Mouse (Mus musculus) embryonic facial prominence, embryonic 10.5 days (tissue): Measurements from ENCODE around the gene Upk3a. TPM values are rescaled to one million over a fixed set of nuclear protein-coding genes. Genes with fewer than 3 reads are reported as not detected.

Source experiments
- DNase-seq: peaks from one replicate; pipeline ENCODE4 v3.0.0-alpha.2; 2017; ENCODE audit warnings: low spot score
- H3K27ac ChIP-seq: fragments of 300-500 bp; sonication (generic); replicated peaks from 2 replicates; pipeline ENCODE4 v1.5.1; 2016; ENCODE audit warnings: mild to moderate bottlenecking
- H3K27me3 ChIP-seq: fragments of 300-500 bp; sonication (generic); replicated peaks from 2 replicates; pipeline ENCODE4 v1.6.1; 2016; ENCODE audit warnings: low read depth, mild to moderate bottlenecking; ENCODE audit not compliant: poor library complexity, severe bottlenecking
- H3K36me3 ChIP-seq: fragments of 300-500 bp; sonication (generic); replicated peaks from 2 replicates; pipeline ENCODE4 v1.6.1; 2016; ENCODE audit warnings: mild to moderate bottlenecking, moderate library complexity
- H3K4me1 ChIP-seq: fragments of 300-500 bp; sonication (generic); 2 replicates; pipeline ENCODE4 v1.6.1; 2016
- H3K4me3 ChIP-seq: fragments of 300-500 bp; sonication (generic); 2 replicates; pipeline ENCODE4 v1.5.1; 2016; ENCODE audit warnings: mild to moderate bottlenecking, moderate library complexity
- H3K9me3 ChIP-seq: fragments of 300-500 bp; sonication (generic); 2 replicates; pipeline ENCODE4 v1.6.1; 2016; ENCODE audit warnings: mild to moderate bottlenecking
- WGBS: fragments of 180-500 bp; shearing (Covaris S2); methylation state at CpG from one replicate; pipeline ENCODE4 v1.1.7; 2016; 5-methylcytosine and 5-hydroxymethylcytosine counted together
- polyA plus RNA-seq: library from polyadenylated mRNA; unstranded; fragments of >200 nt; fragmentation: Nextera tagmentation; extraction: Ambion mirVana; gene quantifications from 2 replicates; pipeline ENCODE4 v1.2.1, GENCODE M21; 2016

Upk3a gene
- polyA plus RNA-seq, 1 experiment from 2014 or later: not detected

DNA sequence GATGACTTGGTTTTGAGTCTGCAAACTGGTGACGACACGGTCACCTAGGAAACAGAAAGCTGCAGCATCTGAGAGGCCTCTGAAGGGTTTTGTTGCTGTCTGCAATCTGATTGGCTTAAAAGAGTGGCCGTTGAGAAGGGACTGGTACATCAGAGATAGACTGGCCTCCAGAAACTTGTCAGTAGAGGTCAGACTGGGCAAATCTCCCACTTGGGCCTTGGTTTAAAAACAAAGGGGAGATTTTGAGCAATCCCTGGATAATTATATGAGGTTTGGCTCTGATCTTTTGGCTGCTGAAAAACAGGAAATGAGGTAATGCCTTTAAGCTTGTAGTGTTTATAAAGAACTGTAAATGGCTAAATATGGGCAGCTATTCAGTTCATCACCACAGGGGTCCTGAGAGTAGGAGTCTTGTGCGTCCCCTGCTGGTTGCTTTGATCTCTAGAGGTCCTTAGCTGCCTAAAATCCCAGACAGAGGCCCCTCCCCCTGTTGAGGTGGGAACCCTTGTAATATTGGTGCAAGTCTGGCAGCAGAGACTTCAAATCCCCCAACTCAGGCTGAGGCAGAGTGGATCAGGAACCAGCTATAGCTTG, 25.5 kb downstream of the Upk3a start:
- Histone ChIP-seq H3K27ac (peak overlapping the region; percentile 30), H3K27me3 (no peaks in the 10 kb centered on the region), H3K36me3 (peaks cover 26% of the 10 kb centered on the region), H3K4me1 (peaks cover 34% of the 10 kb centered on the region), H3K4me3 (no peak overlapping the region), H3K9me3 (no peaks in the 10 kb centered on the region)
- WGBS: 22% methylated on average over 4 of the region's 4 CpGs
- DNase-seq: peak; percentile 70

DNA sequence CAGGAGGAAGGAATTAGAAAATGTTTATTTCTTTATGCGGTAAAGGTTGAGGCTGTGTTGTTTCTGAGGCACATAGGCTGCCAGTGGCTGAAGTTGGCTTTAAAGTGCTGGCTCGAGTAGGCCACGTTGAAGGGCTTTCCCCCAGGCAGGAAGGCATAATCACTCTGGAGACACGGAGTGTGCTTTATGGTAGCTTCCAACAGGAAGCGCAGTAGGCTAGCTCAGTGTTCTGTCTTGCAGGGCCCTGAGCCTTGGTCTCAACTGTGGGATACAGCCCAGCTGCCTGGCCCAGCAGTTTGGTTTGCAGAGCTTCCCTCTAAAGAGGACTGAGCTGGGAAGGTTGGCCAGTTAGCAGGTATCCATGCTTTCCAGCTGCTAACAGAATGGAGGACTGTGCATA, 26.2 kb downstream of the Upk3a start:
- Histone ChIP-seq H3K27me3 (no peaks in the 10 kb centered on the region), H3K4me3 (no peak overlapping the region), H3K36me3 (peaks cover 33% of the 10 kb centered on the region), H3K9me3 (no peaks in the 10 kb centered on the region), H3K27ac (peak overlapping the region; percentile 30), H3K4me1 (peaks cover 28% of the 10 kb centered on the region)
- WGBS: 57% methylated on average over 5 of the region's 5 CpGs
- DNase-seq: no peak

DNA sequence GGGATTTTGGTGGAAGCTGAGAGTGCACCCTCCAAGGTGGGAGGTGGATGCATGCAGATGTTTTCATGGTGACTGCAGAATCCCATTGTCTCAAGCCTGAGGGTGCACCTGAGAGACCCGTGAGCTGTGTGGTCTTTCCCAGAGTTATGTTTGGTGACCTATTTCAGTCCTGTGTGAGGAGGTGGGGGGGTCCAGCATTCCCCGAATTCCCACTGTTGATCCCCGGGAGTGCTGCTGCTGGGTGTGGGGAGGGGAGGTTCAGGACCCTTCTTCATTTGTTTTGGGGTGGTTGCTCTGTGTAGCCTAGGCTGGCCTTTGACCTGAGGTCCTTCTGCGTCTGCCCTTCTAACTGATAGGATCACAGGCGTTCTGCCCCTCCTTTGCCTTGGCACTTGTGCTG, 26.8 kb downstream of the Upk3a start:
- Histone ChIP-seq H3K4me1 (peaks cover 23% of the 10 kb centered on the region), H3K36me3 (peaks cover 39% of the 10 kb centered on the region), H3K4me3 (no peak overlapping the region), H3K27me3 (no peaks in the 10 kb centered on the region), H3K9me3 (no peaks in the 10 kb centered on the region), H3K27ac (peak overlapping the region; percentile 30)
- no peak for DNase-seq
- 73% methylated on average over 5 of the region's 5 CpGs for WGBS

DNA sequence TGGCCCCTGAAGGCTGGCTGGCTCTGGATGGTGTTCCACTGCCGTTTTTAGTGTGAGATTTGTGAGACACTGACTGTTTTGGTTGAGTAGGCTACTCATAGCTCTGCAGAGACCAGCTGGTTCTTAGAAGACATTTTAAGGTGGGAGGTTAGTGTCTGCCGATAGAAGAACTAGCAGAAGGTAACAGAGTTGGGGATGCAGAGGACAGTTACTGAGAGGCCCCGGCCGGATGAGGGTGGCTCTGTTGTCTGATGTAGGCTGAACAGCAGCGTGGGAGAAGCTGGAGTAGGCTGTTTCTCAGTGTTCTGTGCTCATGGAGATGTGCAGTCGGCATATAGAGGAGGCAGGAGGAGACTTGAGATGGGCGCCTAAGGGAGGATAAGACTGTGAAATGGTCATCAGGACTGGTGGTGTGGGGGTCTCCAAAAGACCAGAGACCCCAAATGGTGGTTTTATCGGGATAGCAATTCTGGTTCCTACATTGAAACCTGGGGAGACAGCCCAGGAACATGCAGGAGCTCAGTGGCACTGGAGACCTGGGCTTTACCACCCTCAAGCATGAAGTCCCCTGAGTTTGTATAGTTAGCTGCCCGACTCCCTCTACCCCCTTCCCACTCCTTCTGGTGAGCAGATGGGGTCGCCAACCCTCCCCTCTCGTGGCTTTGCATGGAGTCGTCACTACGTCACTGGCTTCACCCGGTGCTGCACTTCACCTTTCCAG, 29.4 kb downstream of the Upk3a start:
- Histone ChIP-seq H3K9me3 (no peaks in the 10 kb centered on the region), H3K36me3 (peaks cover 66% of the 10 kb centered on the region), H3K4me3 (no peak overlapping the region), H3K27me3 (no peaks in the 10 kb centered on the region), H3K4me1 (peaks cover 23% of the 10 kb centered on the region), H3K27ac (no peak overlapping the region)
- no peak for DNase-seq
- WGBS: 88% methylated on average over 14 of the region's 14 CpGs

DNA sequence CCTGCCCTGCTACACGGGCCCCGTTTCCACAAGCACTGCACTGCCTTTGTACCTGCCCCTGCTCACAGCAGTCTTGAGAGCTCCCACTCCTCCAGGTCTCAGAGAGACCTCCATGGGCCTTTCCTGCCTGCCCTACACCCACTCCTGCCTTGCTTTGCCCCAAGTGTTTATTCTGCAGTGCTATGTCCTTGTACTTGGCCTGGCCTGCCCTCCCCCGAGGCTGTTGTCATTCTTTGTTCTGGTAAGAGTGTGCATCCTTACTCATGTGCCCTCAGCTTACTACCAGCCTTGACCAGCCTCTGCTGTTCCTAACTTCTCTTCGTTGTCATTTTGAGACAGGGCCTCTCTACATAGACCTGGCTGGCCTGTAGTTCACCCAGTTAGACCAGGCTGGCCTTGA, 30.9 kb downstream of the Upk3a start:
- Histone ChIP-seq H3K27ac (no peak overlapping the region), H3K4me3 (no peak overlapping the region), H3K4me1 (peaks cover 12% of the 10 kb centered on the region), H3K36me3 (peaks cover 78% of the 10 kb centered on the region), H3K9me3 (no peaks in the 10 kb centered on the region), H3K27me3 (no peaks in the 10 kb centered on the region)
- DNase-seq: no peak
- WGBS: 89% methylated on average over 4 of the region's 4 CpGs

- no peaks in the 10 kb centered on the region for H3K9me3 ChIP-seq
- H3K4me3 ChIP-seq: no peak overlapping the region
- no peaks in the 10 kb centered on the region for H3K4me1 ChIP-seq
- H3K36me3 ChIP-seq: peaks cover 91% of the 10 kb centered on the region
- WGBS: 86% methylated on average over 1 of the region's 1 CpGs
- H3K27ac ChIP-seq: no peak overlapping the region
- no peak for DNase-seq
- no peaks in the 10 kb centered on the region for H3K27me3 ChIP-seq
Observed at GRCm38 (mm10) chr15:85049758-85050157, 32.8 kb downstream of the Upk3a start.

- H3K27ac ChIP-seq: no peak overlapping the region
- H3K4me1 ChIP-seq: no peaks in the 10 kb centered on the region
- H3K36me3 ChIP-seq: peaks cover 62% of the 10 kb centered on the region
- no peaks in the 10 kb centered on the region for H3K27me3 ChIP-seq
- H3K9me3 ChIP-seq: no peaks in the 10 kb centered on the region
- 93% methylated on average over 3 of the region's 3 CpGs for WGBS
- H3K4me3 ChIP-seq: no peak overlapping the region
- no peak for DNase-seq
Observed at GRCm38 (mm10) chr15:85054098-85054497, 37.2 kb downstream of the Upk3a start.

GRCm38 (mm10) chr15:85055186-85055585, 38.2 kb downstream of the Upk3a start:
- no peaks in the 10 kb centered on the region for H3K27me3 ChIP-seq
- no peak overlapping the region for H3K27ac ChIP-seq
- no peak overlapping the region for H3K4me3 ChIP-seq
- H3K9me3 ChIP-seq: no peaks in the 10 kb centered on the region
- no peak for DNase-seq
- peaks cover 59% of the 10 kb centered on the region for H3K36me3 ChIP-seq
- WGBS: 91% methylated on average over 4 of the region's 4 CpGs
- no peaks in the 10 kb centered on the region for H3K4me1 ChIP-seq

GRCm38 (mm10) chr15:85063421-85063820, 46.5 kb downstream of the Upk3a start:
- Histone ChIP-seq H3K36me3 (peaks cover 31% of the 10 kb centered on the region), H3K27me3 (no peaks in the 10 kb centered on the region), H3K4me1 (peaks cover 4% of the 10 kb centered on the region; the same call in 1 of the 2 replicates), H3K27ac (no peak overlapping the region), H3K9me3 (no peaks in the 10 kb centered on the region), H3K4me3 (no peak overlapping the region)
- WGBS: 93% methylated on average over 2 of the region's 2 CpGs
- no peak for DNase-seq

DNA sequence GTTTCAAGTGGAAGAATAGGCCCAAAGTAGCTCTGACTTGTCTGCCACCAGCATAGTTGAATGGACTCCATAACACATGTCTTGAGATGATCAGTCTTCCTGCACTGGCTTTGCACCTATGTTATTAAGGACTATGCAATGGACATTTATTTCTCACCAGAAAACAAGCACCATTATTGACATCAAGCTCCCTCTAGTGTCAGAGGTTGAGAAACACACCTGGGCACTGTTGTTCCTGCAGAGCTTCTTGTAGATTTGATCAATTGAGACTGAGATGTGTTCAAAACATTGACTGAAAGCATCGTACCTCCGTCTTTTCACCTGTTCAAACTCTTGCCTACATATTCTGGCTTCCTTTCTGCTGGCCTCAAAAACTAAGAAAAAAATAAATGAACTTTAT, 53.6 kb downstream of the Upk3a start:
- Histone ChIP-seq H3K9me3 (no peaks in the 10 kb centered on the region), H3K36me3 (no peaks in the 10 kb centered on the region), H3K4me1 (peaks cover 4% of the 10 kb centered on the region; the same call in 1 of the 2 replicates), H3K27me3 (no peaks in the 10 kb centered on the region), H3K27ac (no peak overlapping the region), H3K4me3 (no peak overlapping the region)
- whole genome bisulfite sequencing: 40% methylated on average over 2 of the region's 2 CpGs
- DNase-seq: peak; percentile 50

Other genes with a start within 250 kb of the Upk3a start
- gene Phf21b, start 161.1 kb upstream of the Upk3a start, polyA plus RNA-seq: 2.2 and 4.9 TPM in 2 replicates
- 1.1 TPM in 2 replicates for gene Gm29666, start 97.1 kb upstream of the Upk3a start, polyA plus RNA-seq
- 70.9 and 71.8 TPM in 2 replicates for gene Nup50, start 93.7 kb upstream of the Upk3a start, polyA plus RNA-seq
- gene 5031439G07Rik, start 28.6 kb upstream of the Upk3a start, polyA plus RNA-seq: 8.3 and 9.3 TPM in 2 replicates
- gene Fam118a, start 11.8 kb downstream of the Upk3a start, polyA plus RNA-seq: 27.0 and 29.8 TPM in 2 replicates
- gene Smc1b, start 114.8 kb downstream of the Upk3a start, polyA plus RNA-seq: 0.12 and 0.15 TPM in 2 replicates
- 0.43 and 0.70 TPM in 2 replicates for gene Ribc2, start 114.9 kb downstream of the Upk3a start, polyA plus RNA-seq
- 198 and 207 TPM in 2 replicates for gene Fbln1, start 188.8 kb downstream of the Upk3a start, polyA plus RNA-seq